Mouse (Mus musculus) cerebellum, postnatal 25 days (tissue): ENCODE data around the gene Scgn.

Experiments
- DNase-seq, 2 experiments: peaks; one replicate each; pipeline ENCODE4 v3.0.0; 2021; ENCODE audit warnings: mixed read lengths in 2 of 2

The Scgn gene

DNA sequence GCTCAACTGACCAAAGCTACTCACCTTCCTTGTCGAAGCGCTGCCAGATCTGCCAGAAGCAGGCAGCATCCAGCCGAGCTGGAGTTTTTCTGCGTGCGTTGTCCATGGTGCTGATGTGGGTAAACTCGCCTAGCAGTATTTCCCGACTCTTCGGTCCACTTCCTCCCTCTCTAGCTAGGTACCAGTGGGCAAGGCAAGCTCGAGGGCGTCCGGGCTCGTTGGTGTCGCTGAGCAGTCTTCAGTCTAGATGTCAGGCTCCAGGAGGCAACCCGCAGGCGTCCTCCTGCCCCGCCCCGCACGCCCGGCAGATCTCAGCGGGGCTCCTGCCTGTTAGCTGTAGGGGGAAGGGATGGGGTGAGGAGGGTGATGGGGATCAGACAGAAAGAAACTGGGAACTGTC is at the start of gene Scgn:
Scgn (minus strand) TSS at position 287 of the 400 bp plus-strand sequence.
- DNase-seq = peak in 1 of 2 experiments; percentile 21

- no peak for DNase-seq
Measured at GRCm38 (mm10) chr13:24040221-24040620, 49.2 kb upstream of the Scgn start.

- peak in 1 of 2 experiments; percentile 12 for DNase-seq
Measured at GRCm38 (mm10) chr13:24037502-24037901, 46.5 kb upstream of the Scgn start.

DNA sequence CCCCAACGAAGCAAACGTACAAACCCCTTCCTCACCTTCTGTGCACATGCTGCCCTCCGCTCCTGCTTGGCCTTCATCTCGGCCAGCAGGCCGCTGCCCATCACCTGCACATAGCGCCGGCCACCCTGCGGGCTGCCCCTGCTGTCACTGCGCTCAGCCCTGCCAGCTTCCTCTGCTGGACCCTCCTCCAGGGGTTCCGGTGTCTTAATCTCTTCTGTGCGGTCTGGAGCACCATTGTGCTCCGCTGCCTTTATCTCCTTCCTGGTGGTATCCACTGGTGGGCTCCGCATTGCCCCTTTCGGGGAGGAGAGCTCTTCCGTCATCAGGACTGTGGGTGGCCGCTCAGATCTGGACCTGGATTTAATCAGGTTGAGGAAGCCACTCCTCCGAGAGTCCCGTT is 45.1 kb upstream of the Scgn start:
- DNase-seq = peak in 1 of 2 experiments; percentile 21

- no peak for DNase-seq
Measured at GRCm38 (mm10) chr13:24027191-24028170, 36.5 kb upstream of the Scgn start.

GRCm38 (mm10) chr13:24018515-24018914 is 27.5 kb upstream of the Scgn start:
- no peak for DNase-seq

- no peak for DNase-seq
Measured at GRCm38 (mm10) chr13:24005528-24005927, 14.5 kb upstream of the Scgn start.

DNA sequence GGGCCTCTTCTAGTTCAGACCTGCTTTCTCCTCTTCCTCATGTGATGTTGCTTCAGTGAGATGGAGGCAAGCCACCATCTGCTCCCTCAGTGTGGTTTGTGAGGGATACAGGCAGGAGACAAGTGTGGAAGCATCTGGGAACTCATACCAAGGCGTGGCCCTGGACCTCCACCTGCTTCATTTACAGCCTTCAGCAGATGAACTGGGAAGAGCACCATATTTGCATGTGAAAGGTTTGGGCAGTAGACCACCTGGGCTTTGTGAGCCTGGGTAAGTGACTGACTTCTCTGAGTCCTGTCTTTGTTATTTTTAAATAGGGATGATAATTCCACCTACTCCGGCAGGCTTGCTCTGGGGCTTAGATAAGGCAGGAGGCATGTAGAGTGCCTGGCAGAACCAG is 10.8 kb upstream of the Scgn start:
- no peak for DNase-seq

GRCm38 (mm10) chr13:24001081-24001480 is 10.1 kb upstream of the Scgn start:
- DNase-seq = no peak

GRCm38 (mm10) chr13:23998826-23999225 is 7.8 kb upstream of the Scgn start:
- DNase-seq = peak in 1 of 2 experiments; percentile 58

- DNase-seq = no peak
Measured at GRCm38 (mm10) chr13:23994756-23995155, 3.7 kb upstream of the Scgn start.

GRCm38 (mm10) chr13:23994024-23994423 is 3.0 kb upstream of the Scgn start:
- no peak for DNase-seq

DNA sequence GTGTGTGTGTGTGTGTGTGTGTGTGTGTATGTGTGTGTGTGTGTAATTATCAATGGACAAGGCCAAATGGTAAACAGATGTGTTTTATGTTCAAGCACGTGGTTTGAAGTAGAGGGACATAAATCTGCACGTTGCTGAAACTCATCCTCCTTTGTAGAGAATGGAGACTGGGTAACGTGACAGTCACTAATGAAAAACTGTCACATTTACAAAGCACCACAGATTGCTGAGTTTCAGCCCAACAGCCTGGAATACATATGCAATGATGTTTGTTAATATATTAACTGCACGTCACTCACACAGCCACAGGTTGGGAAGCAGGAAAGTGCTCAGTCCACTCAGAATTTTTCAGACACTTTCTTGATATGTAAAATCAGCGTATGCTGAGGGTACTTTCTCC is 563 bp downstream of the Scgn start:
- DNase-seq = no peak

DNA sequence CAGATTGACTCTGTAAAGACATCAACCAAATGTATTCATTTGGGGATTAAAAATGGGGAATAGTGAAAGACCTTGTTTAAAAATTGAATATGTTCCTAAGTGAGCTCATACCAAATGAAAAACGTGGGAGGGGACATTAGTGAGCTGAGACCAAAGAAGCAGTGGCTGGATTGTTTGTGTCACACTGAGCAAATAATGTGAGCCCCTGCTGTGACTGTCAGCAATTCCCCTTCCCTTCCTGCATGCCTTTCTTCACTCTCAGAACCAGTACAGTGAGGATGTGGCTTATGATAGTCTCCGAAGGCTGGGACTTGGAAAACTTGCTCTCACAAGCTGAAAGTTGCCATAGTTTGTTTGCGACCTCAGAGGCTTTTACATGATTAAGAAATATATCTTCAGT is 5.9 kb downstream of the Scgn start:
- DNase-seq = no peak

DNA sequence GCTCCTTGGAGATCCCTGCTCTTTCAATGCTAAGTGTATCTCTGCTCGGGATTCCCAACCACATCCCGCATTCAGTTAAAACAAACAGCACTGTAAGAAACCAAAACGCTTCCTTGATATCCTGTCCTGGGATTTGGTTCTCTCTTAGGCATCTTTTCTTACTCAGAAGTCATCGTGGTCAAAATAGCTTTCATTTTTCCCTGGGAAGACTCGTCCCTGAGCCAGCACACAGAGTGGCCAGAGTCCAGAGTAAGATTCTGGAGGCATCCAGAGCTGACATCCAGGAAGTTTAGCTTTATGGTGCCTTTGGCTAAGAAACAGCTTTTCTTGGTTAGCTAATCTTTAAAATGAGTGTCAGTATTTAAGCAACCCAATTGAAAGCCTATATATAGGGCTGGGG is 18.7 kb downstream of the Scgn start:
- no peak for DNase-seq

- no peak for DNase-seq
Measured at GRCm38 (mm10) chr13:23971870-23972269, 19.1 kb downstream of the Scgn start.

DNA sequence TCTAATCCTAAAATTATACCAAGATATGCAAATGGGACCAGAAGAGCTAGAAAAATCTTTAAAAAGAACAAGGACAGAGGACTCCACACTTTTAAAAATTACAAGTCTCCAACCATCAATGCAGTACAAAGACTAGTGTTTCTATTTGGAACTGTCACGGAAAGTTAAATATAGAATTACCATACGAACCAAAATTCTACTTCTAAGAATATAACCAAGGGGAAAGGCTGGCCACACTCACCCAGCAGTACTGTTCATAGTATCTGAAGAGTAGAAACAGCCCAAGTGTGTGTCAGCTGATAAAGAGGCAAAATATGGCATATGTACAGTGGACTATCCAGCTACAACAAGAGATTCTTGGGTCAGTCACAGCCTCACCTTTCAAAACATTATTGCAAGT is 26.1 kb downstream of the Scgn start:
- DNase-seq = no peak

- no peak for DNase-seq
Measured at GRCm38 (mm10) chr13:23959776-23960175, 31.2 kb downstream of the Scgn start.

- DNase-seq = no peak
Measured at GRCm38 (mm10) chr13:23950928-23951327, 40.1 kb downstream of the Scgn start.

- no peak for DNase-seq
Measured at GRCm38 (mm10) chr13:23949484-23950246, 41.3 kb downstream of the Scgn start.

GRCm38 (mm10) chr13:23946254-23946653 is 44.8 kb downstream of the Scgn start:
- no peak for DNase-seq

DNA sequence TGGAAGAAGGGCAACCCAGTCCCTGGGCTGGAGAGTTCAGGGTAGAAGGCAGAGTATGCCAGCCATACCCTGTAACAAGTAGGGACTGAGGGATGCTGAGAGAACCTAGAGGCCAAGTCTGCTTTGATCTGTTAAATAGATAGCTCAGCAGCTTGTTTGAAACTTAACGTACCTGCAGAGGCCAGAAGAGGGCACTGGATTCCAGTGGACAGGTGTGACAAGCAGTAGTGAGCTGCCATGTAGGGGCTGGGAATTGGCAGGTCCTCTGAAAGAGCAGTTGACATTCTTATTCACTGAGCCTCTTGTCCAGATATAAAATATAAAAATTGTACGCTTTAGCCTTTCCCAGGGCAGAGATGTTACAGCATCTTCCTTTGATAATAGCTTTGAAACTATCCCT is 48.2 kb downstream of the Scgn start:
- DNase-seq = peak in 1 of 2 experiments; percentile 5

GRCm38 (mm10) chr13:23940291-23940690 is 50.7 kb downstream of the Scgn start:
- no peak for DNase-seq

DNA sequence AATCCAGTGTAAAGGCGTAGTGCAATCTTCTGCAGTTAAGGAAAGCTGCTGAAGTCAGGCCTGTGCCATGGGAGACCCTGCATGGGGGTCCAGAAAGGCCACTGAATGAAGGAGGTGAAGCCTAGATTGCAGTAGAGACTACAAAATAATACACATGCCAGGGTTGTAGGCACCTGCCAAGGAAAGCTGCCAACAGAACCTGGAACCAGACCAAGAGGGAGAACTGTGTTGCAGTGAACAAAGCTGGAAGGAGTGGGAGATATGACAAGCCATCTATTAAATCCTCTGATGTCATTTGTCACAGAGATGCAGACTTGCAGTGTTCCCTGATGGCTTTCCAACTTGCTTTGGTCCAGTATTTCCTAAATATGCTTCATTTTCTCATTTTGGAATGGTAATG is 52.3 kb downstream of the Scgn start:
- DNase-seq = peak; percentile 75 to 86
